Mouse (Mus musculus) hindbrain, embryonic 10.5 days (tissue): ENCODE data around the gene Rabl3. TPM values are rescaled to one million over a fixed set of nuclear protein-coding genes. Genes with fewer than 3 reads are reported as not detected.

Experiments
- DNase-seq: peaks from one replicate; pipeline ENCODE4 v3.0.0-alpha.2; 2017; ENCODE audit warnings: low spot score
- H3K27ac ChIP-seq: fragments of 300-500 bp; sonication (generic); 2 replicates; pipeline ENCODE4 v1.5.1; 2016; ENCODE audit warnings: mild to moderate bottlenecking, moderate library complexity
- H3K27me3 ChIP-seq: fragments of 300-500 bp; sonication (generic); 2 replicates; pipeline ENCODE4 v1.6.1; 2016; ENCODE audit warnings: mild to moderate bottlenecking; ENCODE audit not compliant: poor library complexity, insufficient read depth, severe bottlenecking
- H3K36me3 ChIP-seq: fragments of 300-500 bp; sonication (generic); 2 replicates; pipeline ENCODE4 v1.6.1; 2016; ENCODE audit warnings: mild to moderate bottlenecking, moderate library complexity
- H3K4me1 ChIP-seq: fragments of 300-500 bp; sonication (generic); replicated peaks from 2 replicates; pipeline ENCODE4 v1.6.1; 2016; ENCODE audit warnings: mild to moderate bottlenecking
- H3K4me3 ChIP-seq: fragments of 300-500 bp; sonication (generic); 2 replicates; pipeline ENCODE4 v1.5.1; 2016; ENCODE audit warnings: mild to moderate bottlenecking, moderate library complexity
- H3K9me3 ChIP-seq: fragments of 300-500 bp; sonication (generic); 2 replicates; pipeline ENCODE4 v1.6.1; 2016; ENCODE audit warnings: mild to moderate bottlenecking, moderate library complexity
- WGBS: fragments of 180-500 bp; shearing (Covaris S2); methylation state at CpG from one replicate; pipeline ENCODE4 v1.1.7; 2016; 5-methylcytosine and 5-hydroxymethylcytosine counted together
- polyA plus RNA-seq: library from polyadenylated mRNA; unstranded; fragments of >200 nt; fragmentation: Nextera tagmentation; extraction: Ambion mirVana; gene quantifications from 2 replicates; pipeline ENCODE4 v1.2.1, GENCODE M21; 2016

Gene Rabl3
- 38.3 and 40.5 TPM in 2 replicates for polyA plus RNA-seq

DNA sequence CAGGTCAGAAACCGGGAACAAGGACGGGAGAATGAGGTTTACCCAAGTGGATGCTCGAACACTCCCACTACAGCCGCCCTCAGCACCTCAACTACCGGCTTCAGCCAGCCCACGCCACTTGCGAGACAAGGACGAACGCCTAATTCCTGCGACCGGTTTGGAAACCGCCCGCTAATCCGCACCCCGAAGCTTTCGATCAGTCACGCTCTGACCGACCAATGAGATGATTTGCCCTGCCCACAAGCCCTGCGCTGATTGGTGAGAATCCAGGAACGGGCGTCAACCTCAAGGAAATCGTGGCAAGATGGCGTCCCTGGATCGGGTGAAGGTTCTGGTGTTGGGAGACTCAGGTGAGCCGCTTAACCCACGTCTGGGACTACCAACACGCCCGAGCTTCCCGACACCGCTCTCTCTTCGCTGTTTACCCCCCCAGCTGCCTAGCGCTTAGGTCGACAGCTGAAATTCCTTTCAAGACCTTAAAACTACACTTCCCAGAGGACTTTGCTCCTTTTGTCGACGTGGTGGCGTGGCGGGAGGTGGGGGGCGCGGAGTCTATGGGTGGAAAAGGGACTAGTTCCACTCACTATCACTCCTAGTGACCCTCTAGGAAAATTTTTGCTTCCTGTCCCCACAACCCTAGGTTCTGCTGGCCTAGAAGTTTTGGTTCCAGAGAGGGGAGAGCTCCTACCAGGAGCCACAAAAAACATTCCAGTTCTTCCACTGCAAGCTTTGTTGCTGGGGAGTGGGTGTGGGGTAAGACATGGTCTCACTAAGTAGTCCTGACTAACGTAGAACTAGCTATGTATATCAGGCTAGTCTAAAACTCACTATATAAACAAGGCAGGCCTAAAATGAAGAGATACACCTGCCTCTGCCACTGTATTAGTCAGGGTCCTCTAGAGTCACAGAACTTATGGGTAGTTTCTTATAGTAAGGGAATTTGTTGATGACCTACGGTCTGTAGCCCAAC lies at the start of gene Rabl3, which contains the start of gene Gtf2e1:
Gene Rabl3 (plus strand): TSS at position 275 of the 970 bp plus-strand sequence.
Gene Gtf2e1 (minus strand): TSS at position 179 of the 970 bp plus-strand sequence.
- peaks cover 23% of the 10 kb centered on the region for H3K4me1 ChIP-seq
- WGBS: 2% methylated on average over 41 of the region's 41 CpGs
- no peaks in the 10 kb centered on the region for H3K9me3 ChIP-seq
- peak within 1 kb of the TSS; percentile 99 for H3K27ac ChIP-seq
- H3K36me3 ChIP-seq: peaks cover 20% of the 10 kb centered on the region
- DNase-seq: peak; percentile 96
- H3K4me3 ChIP-seq: peak within 1 kb of the TSS; percentile 90
- H3K27me3 ChIP-seq: no peaks in the 10 kb centered on the region

DNA sequence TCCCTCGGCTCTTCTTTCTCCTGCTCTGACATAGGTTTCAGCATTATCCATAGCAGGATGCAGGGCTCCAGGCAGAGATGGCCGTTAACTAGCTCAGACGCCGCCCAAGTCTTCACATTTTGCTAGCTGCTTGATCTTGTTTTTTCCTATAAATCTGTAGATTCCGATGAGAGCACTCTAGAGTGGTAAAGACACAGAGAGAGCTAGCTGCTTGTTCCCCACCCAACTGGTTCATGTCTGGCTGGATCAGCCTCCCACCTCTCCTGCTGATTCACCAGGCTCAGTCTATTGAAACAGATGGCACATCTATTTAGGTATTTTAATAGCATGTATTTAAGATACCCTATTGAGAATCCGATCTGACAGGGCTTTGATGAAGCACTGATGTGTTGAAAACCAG lies 44.7 kb upstream of the Rabl3 start:
- no peak for DNase-seq
- Histone ChIP-seq H3K27me3 (no peaks in the 10 kb centered on the region), H3K9me3 (no peaks in the 10 kb centered on the region), H3K27ac (no peak overlapping the region), H3K4me3 (no peak overlapping the region), H3K4me1 (0 out of 2 replicates have a peak, but pooled peaks cover 7% of the 10 kb centered on the region), H3K36me3 (no peaks in the 10 kb centered on the region)
- 87% methylated on average over 6 of the region's 6 CpGs for WGBS

GRCm38 (mm10) chr16:37498581-37498980 lies 41.1 kb upstream of the Rabl3 start:
- H3K27ac ChIP-seq: no peak overlapping the region
- no peaks in the 10 kb centered on the region for H3K27me3 ChIP-seq
- DNase-seq: no peak
- 80% methylated on average over 9 of the region's 9 CpGs for WGBS
- H3K9me3 ChIP-seq: no peaks in the 10 kb centered on the region
- H3K4me1 ChIP-seq: 0 out of 2 replicates have a peak, but pooled peaks cover 7% of the 10 kb centered on the region
- H3K4me3 ChIP-seq: no peak overlapping the region
- no peaks in the 10 kb centered on the region for H3K36me3 ChIP-seq

- Histone ChIP-seq H3K4me3 (no peak overlapping the region), H3K4me1 (no peaks in the 10 kb centered on the region), H3K9me3 (no peaks in the 10 kb centered on the region), H3K27me3 (no peaks in the 10 kb centered on the region), H3K36me3 (peaks cover 10% of the 10 kb centered on the region; the same call in 1 of the 2 replicates), H3K27ac (no peak overlapping the region)
- 79% methylated on average over 1 of the region's 1 CpGs for WGBS
- DNase-seq: no peak
These were observed 35.2 kb upstream of the Rabl3 start for GRCm38 (mm10) chr16:37504517-37504916.

GRCm38 (mm10) chr16:37506751-37507150 lies 32.9 kb upstream of the Rabl3 start:
- H3K4me3 ChIP-seq: no peak overlapping the region
- no peaks in the 10 kb centered on the region for H3K9me3 ChIP-seq
- no peak overlapping the region for H3K27ac ChIP-seq
- no peaks in the 10 kb centered on the region for H3K27me3 ChIP-seq
- H3K4me1 ChIP-seq: no peaks in the 10 kb centered on the region
- no peak for DNase-seq
- peaks cover 30% of the 10 kb centered on the region for H3K36me3 ChIP-seq
- WGBS: 95% methylated on average over 9 of the region's 9 CpGs

- no peaks in the 10 kb centered on the region for H3K4me1 ChIP-seq
- no peak overlapping the region for H3K27ac ChIP-seq
- no peak overlapping the region for H3K4me3 ChIP-seq
- DNase-seq: no peak
- H3K27me3 ChIP-seq: no peaks in the 10 kb centered on the region
- H3K9me3 ChIP-seq: no peaks in the 10 kb centered on the region
- H3K36me3 ChIP-seq: peaks cover 58% of the 10 kb centered on the region
- 91% methylated on average over 15 of the region's 15 CpGs for WGBS
These were observed 28.2 kb upstream of the Rabl3 start for GRCm38 (mm10) chr16:37511489-37511888.

GRCm38 (mm10) chr16:37514644-37515043 lies 25.0 kb upstream of the Rabl3 start:
- WGBS: 76% methylated on average over 8 of the region's 8 CpGs
- Histone ChIP-seq H3K9me3 (no peaks in the 10 kb centered on the region), H3K4me3 (no peak overlapping the region), H3K27me3 (no peaks in the 10 kb centered on the region), H3K36me3 (peaks cover 78% of the 10 kb centered on the region), H3K4me1 (no peaks in the 10 kb centered on the region), H3K27ac (no peak overlapping the region)
- no peak for DNase-seq

GRCm38 (mm10) chr16:37516376-37516993 lies 23.2 kb upstream of the Rabl3 start:
- Histone ChIP-seq H3K27ac (no peak overlapping the region), H3K27me3 (no peaks in the 10 kb centered on the region), H3K4me1 (no peaks in the 10 kb centered on the region), H3K9me3 (peaks cover 4% of the 10 kb centered on the region; the same call in 1 of the 2 replicates), H3K4me3 (no peak overlapping the region), H3K36me3 (peaks cover 79% of the 10 kb centered on the region)
- DNase-seq: no peak
- WGBS: 89% methylated on average over 6 of the region's 6 CpGs

DNA sequence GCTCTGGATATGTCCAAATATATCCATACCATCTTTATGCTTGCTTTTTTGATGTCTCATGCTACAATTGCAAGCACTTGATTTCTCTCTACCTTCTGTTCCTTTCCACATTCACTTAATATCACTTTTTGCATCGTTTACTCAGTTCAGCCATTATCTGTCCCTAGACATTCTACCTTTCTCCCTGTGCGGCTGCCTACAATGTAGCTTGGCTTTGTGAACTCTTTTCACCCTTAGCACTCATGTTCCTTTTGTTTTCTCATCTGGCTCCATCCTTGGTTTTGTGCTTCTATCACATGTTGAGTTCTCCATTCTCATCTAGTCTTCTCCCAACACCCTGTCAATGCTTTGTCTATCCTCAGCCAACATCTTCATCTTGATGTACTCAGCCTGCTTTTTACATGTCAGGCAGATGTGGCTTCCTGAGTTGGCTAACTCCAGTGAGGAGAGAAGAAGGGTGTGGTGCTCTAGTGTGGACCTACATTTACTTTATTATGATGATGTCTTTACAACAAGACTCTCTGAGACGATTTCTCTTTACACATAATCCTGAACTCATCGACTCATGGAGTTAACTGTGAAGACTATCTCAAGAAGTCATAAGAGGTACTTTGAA lies 22.0 kb upstream of the Rabl3 start:
- no peak for DNase-seq
- WGBS: 97% methylated on average over 4 of the region's 4 CpGs
- peaks cover 80% of the 10 kb centered on the region for H3K36me3 ChIP-seq
- H3K9me3 ChIP-seq: peaks cover 4% of the 10 kb centered on the region; the same call in 1 of the 2 replicates
- no peak overlapping the region for H3K4me3 ChIP-seq
- no peaks in the 10 kb centered on the region for H3K4me1 ChIP-seq
- no peak overlapping the region for H3K27ac ChIP-seq
- H3K27me3 ChIP-seq: no peaks in the 10 kb centered on the region

DNA sequence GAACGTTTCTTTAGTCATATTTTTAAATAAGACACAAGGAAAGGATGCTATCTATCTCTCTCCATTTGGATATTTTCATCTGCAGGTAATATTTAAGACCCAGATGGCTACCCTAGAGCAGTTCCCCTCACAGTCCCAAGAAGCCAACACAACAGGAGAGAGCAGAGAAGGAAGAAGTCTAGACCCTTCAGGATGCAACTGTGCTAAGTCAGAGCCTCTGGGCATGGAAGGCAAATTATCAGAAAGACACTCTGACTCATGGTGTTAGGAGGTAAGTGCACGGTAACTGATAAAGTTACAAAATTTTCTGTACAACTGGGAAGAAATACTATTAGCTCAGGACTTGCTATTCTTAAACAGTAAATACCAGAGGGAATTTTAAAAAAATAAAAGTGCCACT lies 21.0 kb upstream of the Rabl3 start:
- WGBS: 91% methylated on average over 2 of the region's 2 CpGs
- H3K4me3 ChIP-seq: no peak overlapping the region
- H3K36me3 ChIP-seq: peaks cover 90% of the 10 kb centered on the region
- no peaks in the 10 kb centered on the region for H3K4me1 ChIP-seq
- H3K9me3 ChIP-seq: peaks cover 8% of the 10 kb centered on the region
- no peaks in the 10 kb centered on the region for H3K27me3 ChIP-seq
- no peak for DNase-seq
- no peak overlapping the region for H3K27ac ChIP-seq

DNA sequence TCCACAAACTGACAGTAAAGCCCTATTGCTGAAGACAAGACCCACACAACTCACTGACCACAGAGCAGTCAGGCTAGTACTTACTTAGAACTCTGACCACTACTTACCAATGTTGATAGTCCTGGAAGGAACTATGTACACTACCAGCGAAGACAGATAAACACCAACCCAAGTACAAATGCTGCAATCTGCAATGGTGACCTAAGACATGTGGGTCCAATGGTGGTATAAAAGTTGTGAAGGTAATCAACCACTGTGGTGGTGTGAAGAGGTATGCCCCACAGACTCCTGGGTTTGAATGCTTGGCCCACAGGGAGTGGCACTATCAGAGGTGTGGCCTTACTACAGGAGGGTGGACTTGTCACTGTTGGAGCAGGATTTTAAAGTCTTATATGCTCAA lies 20.0 kb upstream of the Rabl3 start:
- Histone ChIP-seq H3K9me3 (peaks cover 10% of the 10 kb centered on the region), H3K4me3 (no peak overlapping the region), H3K4me1 (no peaks in the 10 kb centered on the region), H3K27me3 (no peaks in the 10 kb centered on the region), H3K27ac (no peak overlapping the region), H3K36me3 (peaks cover 94% of the 10 kb centered on the region)
- DNase-seq: no peak
- WGBS: 96% methylated on average over 1 of the region's 1 CpGs

DNA sequence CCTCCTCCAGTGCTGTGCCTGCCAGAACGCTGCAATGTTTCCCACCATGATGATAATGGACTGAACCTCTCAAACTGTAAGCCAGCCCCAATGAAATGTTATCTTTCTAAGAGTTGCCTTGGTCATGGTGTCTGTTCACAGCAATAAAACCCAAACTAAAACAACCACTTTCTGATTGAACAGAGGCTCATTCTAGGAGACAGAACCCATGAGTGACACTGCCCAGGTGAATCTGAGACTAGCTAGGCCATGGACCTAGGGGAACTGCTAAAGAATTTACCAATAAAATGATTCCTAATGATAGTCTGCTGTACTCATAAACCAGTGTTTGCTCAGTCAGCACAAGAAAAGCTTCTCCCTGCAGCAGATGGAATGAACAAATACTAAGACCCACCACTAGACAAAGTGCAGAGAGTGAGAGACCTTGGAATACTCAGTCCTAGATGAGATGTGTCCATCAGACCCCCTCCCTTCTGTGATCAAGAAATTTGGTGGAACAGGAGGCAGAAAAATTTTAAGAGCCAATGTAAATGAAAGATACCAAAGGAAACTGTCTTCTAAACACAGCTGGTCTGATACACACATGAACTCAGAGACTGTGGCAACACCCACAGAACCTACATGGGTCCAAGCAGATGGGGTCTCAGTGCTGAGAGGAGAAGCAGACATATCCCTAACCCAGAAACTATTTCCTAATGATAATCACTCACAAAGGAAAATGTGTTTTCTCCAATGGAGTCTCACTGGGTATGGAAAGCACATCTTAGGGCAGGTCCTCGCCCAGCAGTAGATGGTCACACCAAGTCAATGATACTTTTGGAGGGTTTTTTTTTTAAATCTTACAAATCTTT lies 19.3 kb upstream of the Rabl3 start:
- Histone ChIP-seq H3K4me1 (no peaks in the 10 kb centered on the region), H3K27ac (no peak overlapping the region)
- WGBS: 92% methylated on average over 2 of the region's 2 CpGs

More for the DNA sequence above, 19.3 kb upstream of the Rabl3 start:
- H3K27me3 ChIP-seq: no peaks in the 10 kb centered on the region
- peaks cover 10% of the 10 kb centered on the region for H3K9me3 ChIP-seq
- no peak overlapping the region for H3K4me3 ChIP-seq
- peaks cover 94% of the 10 kb centered on the region for H3K36me3 ChIP-seq
- no peak for DNase-seq
